Mouse (Mus musculus): ENCODE data around the gene Ankmy2.
A peak's percentile ranks its signal among the peaks of the same experiment; 100 is the strongest.
"Not testable (repeated sequence)": the region's sequence is repeated elsewhere in the genome, so short reads cannot be mapped to it uniquely, and the experiment has no call there.

The Ankmy2 gene

GRCm38 (mm10) chr12:36157638-36158308, 859 bp downstream of the Ankmy2 start, which contains the start of gene Bzw2:
Gene Bzw2, minus strand, starts transcription at chr12:36158080.
- DNase-seq (ENCODE audit: low spot score in 2 of 2) = peak; percentile 46 to 70

- DNase-seq (ENCODE audit: low spot score in 2 of 2) = no peak
These were observed 7.3 kb downstream of the Ankmy2 start for GRCm38 (mm10) chr12:36164126-36164791.

DNA sequence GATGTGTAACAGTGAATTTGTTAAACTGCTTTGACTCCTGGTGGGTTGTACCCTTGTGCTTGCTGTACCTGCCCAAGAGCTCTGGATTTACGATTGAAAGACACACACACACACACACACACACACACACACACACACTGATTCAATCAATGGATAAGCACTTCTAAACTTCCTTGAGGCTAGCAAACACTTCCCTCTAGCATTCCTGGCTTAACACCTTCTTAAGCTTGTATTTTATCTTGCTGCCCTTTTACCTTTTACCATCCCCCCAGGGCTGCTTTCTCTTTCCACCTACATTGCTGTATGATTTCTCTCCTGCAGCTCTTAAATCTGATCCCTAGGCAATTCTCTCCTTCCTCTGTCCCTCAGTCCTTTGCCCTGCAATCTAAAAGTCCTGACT, 8.4 kb downstream of the Ankmy2 start:
- no peak for DNase-seq (ENCODE audit: low spot score in 2 of 2)

GRCm38 (mm10) chr12:36177227-36177626, 20.3 kb downstream of the Ankmy2 start:
- no peak for DNase-seq (ENCODE audit: low spot score in 2 of 2)

DNA sequence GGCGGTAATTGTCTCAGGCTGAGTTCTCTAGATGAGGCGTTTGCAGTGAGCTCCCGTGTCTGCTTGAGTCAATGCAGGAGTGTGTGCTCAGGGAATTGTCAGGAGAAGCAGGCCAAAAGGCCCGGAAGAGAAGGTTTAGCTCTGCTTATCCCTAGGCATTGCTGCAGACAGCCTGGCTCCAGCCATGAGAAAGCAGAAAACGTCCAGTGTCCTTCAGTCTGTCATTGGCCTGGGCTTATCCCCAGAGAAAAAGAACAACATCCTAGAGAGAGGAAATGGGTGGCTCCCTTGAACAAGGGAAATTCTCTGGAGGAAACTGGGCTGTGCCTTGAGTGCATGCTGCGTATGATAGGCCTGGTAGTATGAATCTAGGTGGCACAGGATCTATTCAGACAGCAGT, 25.7 kb downstream of the Ankmy2 start:
- DNase-seq (ENCODE audit: low spot score in 2 of 2) = no peak

DNA sequence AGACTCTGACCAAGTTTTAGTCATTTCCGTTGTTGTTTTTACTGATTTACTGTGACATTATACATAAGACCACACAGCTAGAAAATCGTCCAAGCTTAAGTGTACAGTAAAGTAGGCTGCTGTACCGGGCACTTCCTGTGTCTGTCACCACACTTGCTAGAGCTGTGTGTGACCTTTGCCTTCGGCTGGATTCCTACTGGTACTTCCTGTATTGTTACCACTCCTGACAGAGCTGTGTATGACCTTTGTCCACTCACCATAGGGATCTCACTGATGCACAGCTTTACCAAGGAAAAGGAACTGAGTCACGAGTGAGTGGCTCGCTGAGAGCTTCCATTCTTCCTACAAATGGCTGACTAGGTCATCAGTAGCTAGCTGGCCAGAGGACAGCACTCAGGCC, 30.2 kb downstream of the Ankmy2 start:
- DNase-seq (ENCODE audit: low spot score in 2 of 2) = no peak

- DNase-seq (ENCODE audit: low spot score in 2 of 2) = no peak
These were observed 32.7 kb downstream of the Ankmy2 start for GRCm38 (mm10) chr12:36189610-36190009.

DNA sequence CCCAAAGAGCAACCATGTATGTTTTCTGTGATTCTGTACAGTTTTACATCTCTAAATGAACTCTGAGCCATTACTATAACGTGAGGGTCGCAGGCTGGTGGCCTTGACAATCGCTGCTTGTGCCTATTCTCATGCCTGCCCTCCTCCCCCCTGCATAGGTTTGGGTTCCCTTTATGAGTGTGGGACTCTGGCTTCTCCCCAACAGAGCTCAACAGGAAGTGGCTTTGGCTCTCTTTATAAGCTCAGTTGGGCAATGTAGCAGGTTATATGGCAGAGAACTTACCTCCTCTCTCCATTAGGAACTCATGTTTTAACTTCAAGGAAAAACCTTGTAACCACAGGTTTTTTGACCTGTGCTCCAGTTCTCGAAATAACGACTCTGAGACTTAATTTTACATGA, 33.4 kb downstream of the Ankmy2 start:
- no peak for DNase-seq (ENCODE audit: low spot score in 2 of 2)

- no peak for DNase-seq (ENCODE audit: low spot score in 2 of 2)
These were observed 38.1 kb downstream of the Ankmy2 start for GRCm38 (mm10) chr12:36194976-36195375.

- not testable (repeated sequence) for DNase-seq (ENCODE audit: low spot score in 2 of 2)
These were observed 48.7 kb downstream of the Ankmy2 start for GRCm38 (mm10) chr12:36205579-36206119.

GRCm38 (mm10) chr12:36207072-36207799, 50.3 kb downstream of the Ankmy2 start:
- DNase-seq (ENCODE audit: low spot score in 2 of 2) = peak; percentile 39 to 51

DNA sequence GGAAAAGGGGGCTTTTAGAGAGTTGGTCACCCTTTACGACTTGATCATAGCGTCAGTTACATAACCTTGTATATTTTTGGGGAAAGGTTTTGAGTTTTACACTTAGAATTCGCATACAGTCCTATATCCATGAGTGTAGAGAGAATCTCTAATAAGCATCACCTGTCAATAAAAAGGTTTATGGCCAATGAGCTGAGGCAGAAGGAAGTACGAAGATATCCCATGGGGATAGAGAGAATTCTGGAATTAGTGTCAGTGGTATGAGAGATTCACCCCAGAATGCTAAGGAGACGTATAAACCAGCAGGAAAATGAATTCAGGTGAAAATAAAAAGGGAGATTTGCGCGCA, 50.9 kb downstream of the Ankmy2 start:
- no peak for DNase-seq (ENCODE audit: low spot score in 2 of 2)

DNA sequence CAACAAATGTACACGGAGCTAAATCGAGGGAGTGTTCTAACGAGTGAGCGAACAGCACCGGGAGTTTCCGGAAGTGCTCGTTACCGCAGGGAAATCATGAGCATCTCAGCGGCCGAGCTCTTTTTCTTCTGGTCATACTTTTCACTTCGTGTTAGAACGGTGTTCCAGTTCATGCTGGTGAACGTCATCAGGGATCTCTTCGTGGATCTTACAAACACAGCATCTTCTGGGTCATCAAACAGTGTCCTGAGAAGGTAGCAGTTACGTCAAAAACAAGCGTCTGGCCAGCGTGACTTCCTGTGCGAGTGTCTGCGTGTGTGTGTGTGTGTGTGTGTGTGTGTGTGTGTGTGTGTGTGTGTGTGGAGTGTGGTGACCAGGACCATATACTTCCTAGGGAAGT, 51.5 kb downstream of the Ankmy2 start:
- DNase-seq (ENCODE audit: low spot score in 2 of 2) = peak; percentile 45 to 53

DNA sequence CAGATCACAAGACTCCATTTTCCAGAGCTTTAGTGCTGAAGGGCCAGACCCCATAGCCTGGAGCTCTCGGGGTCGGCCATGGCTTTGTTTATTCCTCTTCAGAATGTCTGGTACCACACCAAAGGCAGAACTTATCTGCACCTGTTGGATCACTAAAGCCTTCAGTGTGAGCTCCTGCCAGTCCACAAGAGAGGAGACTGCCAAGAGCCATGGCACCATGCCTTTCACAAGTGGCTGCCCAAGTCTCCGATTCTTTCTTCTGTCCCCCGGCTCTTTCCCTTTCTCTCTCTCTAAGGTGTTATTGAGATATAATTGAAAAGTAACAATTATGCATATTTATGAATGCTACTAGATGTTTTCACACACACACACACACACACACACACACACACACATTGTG, 53.2 kb downstream of the Ankmy2 start:
- DNase-seq (ENCODE audit: low spot score in 2 of 2) = no peak

GRCm38 (mm10) chr12:36214389-36215148, 57.7 kb downstream of the Ankmy2 start:
- no peak for DNase-seq (ENCODE audit: low spot score in 2 of 2)

- DNase-seq (ENCODE audit: low spot score in 2 of 2) = peak; percentile 26 to 51
These were observed 58.2 kb downstream of the Ankmy2 start for GRCm38 (mm10) chr12:36215149-36215480.

DNA sequence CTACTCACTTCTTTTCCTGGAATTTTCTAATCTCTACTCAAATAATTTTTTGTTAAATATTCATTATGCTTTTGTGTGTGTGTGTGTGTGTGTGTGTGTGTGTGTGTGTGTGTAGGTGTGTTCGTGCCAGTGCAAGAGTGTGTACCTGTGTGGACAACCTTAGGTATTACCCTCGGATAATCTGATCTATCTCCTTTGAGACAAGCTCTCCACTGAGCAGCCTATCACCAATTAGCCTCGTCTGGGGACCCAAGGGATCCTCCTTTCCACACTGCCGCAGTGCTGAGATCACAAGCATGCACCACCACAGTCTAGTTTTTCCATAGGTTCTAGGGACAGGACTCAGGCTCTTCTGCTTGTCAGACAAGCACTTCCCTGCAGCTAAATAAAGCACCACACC, 59.3 kb downstream of the Ankmy2 start:
- no peak for DNase-seq (ENCODE audit: low spot score in 2 of 2)

DNA sequence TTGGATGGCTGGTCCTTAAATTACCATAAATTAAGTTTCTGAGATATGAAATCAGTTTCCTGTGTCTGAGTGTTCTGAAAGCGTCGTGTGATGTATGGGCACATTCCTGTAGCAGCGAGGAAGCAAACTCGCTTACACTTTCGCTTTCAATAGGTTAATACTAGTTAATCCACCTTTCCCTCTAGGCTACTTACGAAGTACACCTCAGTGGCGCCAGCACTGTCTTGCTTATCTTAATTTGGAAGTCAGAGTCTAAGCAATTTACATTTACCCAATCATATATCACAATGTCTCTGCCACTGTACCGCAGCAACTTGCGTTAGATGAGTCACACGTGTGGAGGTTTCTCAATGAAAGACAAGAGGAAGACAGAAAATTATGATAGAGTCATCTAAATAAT, 60.0 kb downstream of the Ankmy2 start:
- no peak for DNase-seq (ENCODE audit: low spot score in 2 of 2)

DNA sequence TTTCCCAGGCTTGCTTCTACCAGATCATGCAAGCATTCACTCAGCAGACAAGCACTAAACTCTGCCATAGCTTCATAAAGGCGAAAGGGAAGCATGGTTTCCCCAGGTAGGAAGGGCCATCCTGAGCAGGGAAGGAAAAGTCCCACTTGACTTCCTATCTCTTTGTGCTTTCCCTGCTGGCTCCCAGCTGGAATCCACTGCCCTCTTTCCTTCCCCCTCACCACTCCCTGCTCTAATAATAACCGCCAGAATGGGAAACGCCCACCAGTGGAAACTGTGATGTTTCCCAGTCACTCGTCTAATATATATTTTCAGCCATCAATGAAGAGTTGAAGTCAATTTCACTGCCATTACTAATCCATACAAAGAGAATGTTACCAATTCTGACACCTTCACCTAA, 67.5 kb downstream of the Ankmy2 start:
- no peak for DNase-seq (ENCODE audit: low spot score in 2 of 2)

GRCm38 (mm10) chr12:36231386-36231785, 74.5 kb downstream of the Ankmy2 start:
- no peak for DNase-seq (ENCODE audit: low spot score in 2 of 2)

DNA sequence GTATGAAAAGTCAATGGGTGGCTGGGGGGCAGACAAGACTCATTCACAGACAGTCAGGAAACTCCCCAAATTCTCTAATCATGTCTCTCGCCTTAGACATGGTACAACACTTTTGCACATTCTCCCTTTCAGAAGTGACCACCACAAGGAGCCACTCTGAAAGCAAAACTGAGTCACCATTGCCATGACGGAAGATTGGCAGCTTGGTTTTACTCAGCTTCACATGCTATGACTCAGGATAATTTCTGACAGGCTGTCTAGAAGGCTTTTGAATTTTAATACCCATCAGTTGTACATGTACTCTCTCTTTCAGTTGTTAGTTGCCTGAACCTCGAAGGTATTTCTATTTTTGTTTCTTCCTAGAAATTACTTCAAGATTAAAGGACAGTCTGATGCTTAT, 84.3 kb downstream of the Ankmy2 start:
- no peak for DNase-seq (ENCODE audit: low spot score in 2 of 2)
